Mouse (Mus musculus) midbrain, embryonic 15.5 days (tissue): Measurements from ENCODE around the gene Mettl21a. TPM values are rescaled to one million over a fixed set of nuclear protein-coding genes. Genes with fewer than 3 reads are reported as not detected.
"Not testable (repeated sequence)": the region's sequence is repeated elsewhere in the genome, so short reads cannot be mapped to it uniquely, and the experiment has no call there.

Source experiments
- ATAC-seq: fragments of 200-750 bp; cut with Nextera tagmentation; replicated peaks from 2 replicates; pipeline ENCODE4 v1.8.0; 2017; ENCODE audit warnings: moderate TSS enrichment
- H3K27ac ChIP-seq: fragments of 300-500 bp; sonication (generic); 2 replicates; pipeline ENCODE4 v1.5.1; 2015; ENCODE audit warnings: mild to moderate bottlenecking, inconsistent platforms
- H3K27me3 ChIP-seq: fragments of 300-500 bp; sonication (generic); replicated peaks from 2 replicates; pipeline ENCODE4 v1.6.1; 2015; ENCODE audit warnings: inconsistent platforms
- H3K36me3 ChIP-seq: fragments of 300-500 bp; sonication (generic); replicated peaks from 2 replicates; pipeline ENCODE4 v1.6.1; 2015; ENCODE audit warnings: inconsistent platforms
- H3K4me1 ChIP-seq: fragments of 300-500 bp; sonication (generic); 2 replicates; pipeline ENCODE4 v1.6.1; 2015; ENCODE audit warnings: inconsistent platforms
- H3K4me2 ChIP-seq: fragments of 300-500 bp; sonication (generic); 2 replicates; pipeline ENCODE4 v1.6.1; 2015; ENCODE audit warnings: inconsistent platforms, mild to moderate bottlenecking, moderate library complexity
- H3K4me3 ChIP-seq: fragments of 300-500 bp; sonication (generic); 2 replicates; pipeline ENCODE4 v1.5.1; 2015; ENCODE audit warnings: mild to moderate bottlenecking, inconsistent platforms
- H3K9ac ChIP-seq: fragments of 300-500 bp; sonication (generic); 2 replicates; pipeline ENCODE4 v1.6.1; 2015; ENCODE audit warnings: mild to moderate bottlenecking, inconsistent platforms
- H3K9me3 ChIP-seq: fragments of 300-500 bp; sonication (generic); 2 replicates; pipeline ENCODE4 v1.6.1; 2016; ENCODE audit warnings: inconsistent platforms
- WGBS: fragments of 180-500 bp; shearing (Covaris S2); methylation state at CpG from one replicate; pipeline ENCODE4 v1.1.7; 2015; ENCODE audit warnings: mixed read lengths; 5-methylcytosine and 5-hydroxymethylcytosine counted together
- polyA plus RNA-seq: library from polyadenylated mRNA; unstranded; fragments of >200 nt; fragmentation: Nextera tagmentation; extraction: Ambion mirVana; gene quantifications from 2 replicates; pipeline ENCODE4 v1.2.1, GENCODE M21; 2015

Gene Mettl21a
- polyA plus RNA-seq, 1 experiment from 2014 or later = 20.3 TPM

DNA sequence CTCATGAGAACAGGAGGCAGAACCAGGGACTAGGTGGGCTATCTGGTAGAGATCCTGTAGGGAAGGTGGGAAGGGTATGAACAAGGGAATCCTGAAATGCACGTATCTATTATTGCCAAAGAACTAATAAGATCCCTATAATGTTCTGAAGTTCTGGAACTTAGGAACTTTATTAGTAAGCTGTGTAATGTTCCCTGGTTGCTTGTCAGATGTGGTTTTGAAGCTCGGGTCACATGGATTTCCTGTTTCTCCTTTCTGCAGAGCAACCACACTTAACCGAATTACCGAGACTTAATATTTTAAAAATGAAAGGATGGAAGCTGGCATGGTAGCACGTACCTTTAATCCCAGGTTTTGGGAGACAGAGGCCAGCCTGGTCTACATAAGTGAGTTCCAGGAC lies 13.7 kb downstream of the Mettl21a start:
- no peak overlapping the region for H3K27ac ChIP-seq
- ATAC-seq = no peak

DNA sequence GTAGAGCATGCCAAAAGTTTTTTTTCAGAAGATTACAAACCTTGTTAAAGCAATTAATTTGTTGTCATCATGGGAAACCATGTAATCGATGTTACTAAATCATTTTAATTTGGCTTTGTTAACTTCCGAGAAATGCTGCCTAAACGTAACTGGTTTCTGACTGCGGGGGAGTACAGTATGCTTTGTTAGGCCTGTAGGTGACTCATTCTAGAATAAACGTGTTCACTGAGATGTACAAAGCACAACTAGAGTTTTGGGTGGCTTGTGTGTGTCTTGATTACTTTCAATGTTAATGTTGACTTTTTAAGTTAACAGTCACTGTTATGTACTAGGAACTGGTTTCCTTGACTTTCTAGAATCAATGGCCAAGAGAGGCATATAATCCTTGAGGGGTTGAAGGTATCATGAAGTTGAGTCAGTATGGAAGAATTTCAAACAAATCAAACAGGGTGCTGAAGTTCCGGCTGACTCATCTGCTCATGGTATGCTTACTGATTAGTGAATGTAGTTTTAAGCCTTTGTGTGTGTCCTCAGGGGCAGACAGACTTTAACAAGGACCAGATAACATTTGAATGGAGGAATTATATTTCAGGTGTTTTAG lies 15.7 kb downstream of the Mettl21a start:
- H3K4me1 ChIP-seq = no peaks in the 10 kb centered on the region
- H3K36me3 ChIP-seq = no peaks in the 10 kb centered on the region
- no peak overlapping the region for H3K4me2 ChIP-seq
- no peak overlapping the region for H3K9ac ChIP-seq
- H3K9me3 ChIP-seq = no peaks in the 10 kb centered on the region
- ATAC-seq = no peak
- H3K4me3 ChIP-seq = no peak overlapping the region
- WGBS = 91% methylated on average over 6 of the region's 6 CpGs
- H3K27me3 ChIP-seq = no peaks in the 10 kb centered on the region
- H3K27ac ChIP-seq = no peak overlapping the region

More for the DNA sequence above, 13.7 kb downstream of the Mettl21a start:
- Histone ChIP-seq H3K9me3 (no peaks in the 10 kb centered on the region), H3K4me3 (no peak overlapping the region), H3K9ac (no peak overlapping the region), H3K4me2 (no peak overlapping the region), H3K36me3 (peaks cover 14% of the 10 kb centered on the region), H3K4me1 (no peaks in the 10 kb centered on the region), H3K27me3 (no peaks in the 10 kb centered on the region)
- 90% methylated on average over 5 of the region's 5 CpGs for WGBS

DNA sequence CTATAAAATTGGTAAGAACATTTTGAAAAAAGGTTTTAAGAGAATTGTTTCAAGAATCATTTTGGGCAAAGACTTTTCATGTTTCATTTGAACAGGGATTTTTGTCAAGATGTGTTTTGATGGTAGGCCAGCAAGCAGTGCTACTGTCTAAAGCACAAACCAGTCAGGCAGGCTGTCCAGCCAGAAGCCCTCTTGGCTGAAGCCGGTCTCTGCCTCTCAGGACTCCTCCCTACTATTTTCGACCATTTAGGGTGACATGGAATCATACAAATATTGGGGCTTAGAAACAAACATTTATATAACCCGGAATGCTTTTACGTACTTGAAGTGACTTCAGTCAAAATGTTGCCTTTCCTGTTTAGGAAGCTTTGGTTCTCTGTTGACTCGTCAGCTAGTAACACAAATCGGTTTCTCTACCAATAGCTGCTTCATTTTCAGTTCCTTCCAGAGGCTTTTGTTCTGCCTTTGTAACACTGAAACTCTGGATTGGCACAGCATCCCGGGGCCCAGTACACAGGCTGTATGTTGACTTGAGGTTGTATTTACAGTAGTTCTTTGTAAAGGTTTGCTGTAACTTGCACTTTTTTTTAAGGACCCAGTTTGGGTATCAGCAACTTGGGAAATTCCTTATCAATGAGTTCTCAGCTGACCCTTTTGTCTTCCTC lies 16.5 kb downstream of the Mettl21a start:
- H3K9me3 ChIP-seq = no peaks in the 10 kb centered on the region
- no peak for ATAC-seq
- no peaks in the 10 kb centered on the region for H3K36me3 ChIP-seq
- no peak overlapping the region for H3K9ac ChIP-seq
- no peaks in the 10 kb centered on the region for H3K4me1 ChIP-seq
- no peak overlapping the region for H3K4me2 ChIP-seq
- WGBS = 92% methylated on average over 7 of the region's 7 CpGs
- no peak overlapping the region for H3K4me3 ChIP-seq
- no peaks in the 10 kb centered on the region for H3K27me3 ChIP-seq
- no peak overlapping the region for H3K27ac ChIP-seq

DNA sequence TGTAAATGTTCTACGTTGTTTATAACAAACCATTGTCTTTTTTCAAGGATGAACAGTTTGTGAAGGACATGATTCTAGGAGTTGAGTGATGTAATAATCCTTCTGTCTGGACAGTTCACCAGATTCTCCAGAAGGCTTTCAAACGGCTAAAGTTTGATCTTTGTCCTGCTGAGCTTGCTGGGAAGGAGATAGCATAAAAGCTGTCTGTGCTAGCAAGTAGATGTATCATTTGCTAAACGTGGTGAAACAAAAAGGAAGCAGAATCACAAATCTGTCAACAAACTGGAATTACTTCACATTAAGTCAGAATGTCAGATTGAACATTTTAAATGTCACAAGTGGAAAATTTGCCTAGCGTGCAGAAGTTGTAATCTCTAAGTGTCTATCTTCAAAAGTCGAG lies 18.1 kb downstream of the Mettl21a start:
- Histone ChIP-seq H3K9ac (no peak overlapping the region), H3K36me3 (no peaks in the 10 kb centered on the region), H3K27ac (no peak overlapping the region), H3K9me3 (no peaks in the 10 kb centered on the region), H3K4me1 (no peaks in the 10 kb centered on the region), H3K27me3 (no peaks in the 10 kb centered on the region), H3K4me2 (no peak overlapping the region), H3K4me3 (no peak overlapping the region)
- no peak for ATAC-seq
- WGBS = 62% methylated on average over 5 of the region's 5 CpGs

DNA sequence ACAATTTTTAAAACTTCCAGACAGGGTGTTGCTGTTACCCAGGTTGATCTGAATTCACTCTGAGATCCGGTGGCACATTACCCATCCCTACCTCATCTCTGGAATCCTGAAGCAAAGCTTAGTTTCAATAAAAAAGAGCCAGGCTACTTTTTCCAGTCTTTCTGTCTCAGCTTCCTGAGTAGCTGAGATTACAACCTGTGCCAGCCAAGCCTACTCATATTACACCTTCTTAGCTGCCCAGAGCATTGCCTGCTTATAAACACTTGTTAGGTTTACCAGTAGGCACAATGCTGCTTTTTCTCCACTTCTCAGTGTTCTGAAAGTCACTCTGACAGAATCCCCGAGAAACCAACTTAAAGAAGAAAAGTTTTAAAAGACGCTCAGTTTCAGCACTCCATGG lies 38.2 kb downstream of the Mettl21a start:
- Histone ChIP-seq H3K27me3 (no peaks in the 10 kb centered on the region), H3K4me2 (no peak overlapping the region), H3K9ac (no peak overlapping the region), H3K4me3 (no peak overlapping the region), H3K36me3 (peaks cover 21% of the 10 kb centered on the region; the same call in 1 of the 2 replicates), H3K27ac (no peak overlapping the region), H3K4me1 (no peaks in the 10 kb centered on the region), H3K9me3 (no peaks in the 10 kb centered on the region)
- 95% methylated on average over 3 of the region's 3 CpGs for WGBS
- no peak for ATAC-seq

DNA sequence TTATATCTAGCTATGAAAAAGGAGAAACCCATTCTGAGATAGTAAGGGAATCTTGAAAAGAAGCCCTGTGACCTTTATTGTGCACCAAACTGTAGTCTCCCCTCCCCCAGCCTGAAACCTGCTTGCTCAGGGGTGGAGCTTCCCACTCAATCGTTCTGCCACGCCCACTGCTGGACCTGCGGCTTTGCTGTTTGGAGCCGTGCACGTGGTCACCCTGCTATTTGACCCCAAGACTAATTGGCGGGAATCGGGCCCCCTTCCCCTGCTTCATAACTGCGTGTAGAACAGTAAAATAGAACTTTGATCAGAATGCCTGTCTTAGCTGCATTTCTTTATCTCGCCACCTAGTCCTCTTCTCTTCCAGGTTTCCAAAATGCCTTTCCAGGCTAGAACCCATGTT lies 39.1 kb downstream of the Mettl21a start:
- not testable (repeated sequence) for H3K9me3 ChIP-seq, H3K4me3 ChIP-seq, H3K27me3 ChIP-seq, H3K9ac ChIP-seq, H3K4me2 ChIP-seq, ATAC-seq, H3K27ac ChIP-seq, H3K4me1 ChIP-seq
- WGBS = 57% methylated on average over 9 of the region's 9 CpGs
- peaks cover 21% of the 10 kb centered on the region; the same call in 1 of the 2 replicates for H3K36me3 ChIP-seq

DNA sequence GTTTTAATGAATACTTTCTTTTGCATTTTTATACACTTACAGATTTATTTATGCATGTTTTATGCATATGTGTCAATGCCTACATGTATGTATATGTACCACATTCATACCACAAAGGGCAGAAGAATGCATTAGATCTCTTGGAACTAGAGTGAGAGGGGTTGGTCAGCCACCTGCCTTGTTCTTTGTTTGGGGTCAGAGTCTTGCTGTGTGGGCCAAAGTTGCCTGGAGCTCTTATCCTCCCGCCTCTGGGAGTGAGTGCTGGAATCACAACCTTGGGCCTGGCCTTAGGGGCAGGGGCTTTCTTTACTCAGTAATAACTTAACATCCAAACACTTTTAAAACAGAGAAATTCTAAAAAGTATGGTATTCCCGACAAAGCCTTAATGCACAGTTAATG lies 40.3 kb downstream of the Mettl21a start:
- H3K9ac ChIP-seq = no peak overlapping the region
- no peak overlapping the region for H3K4me3 ChIP-seq
- no peak overlapping the region for H3K27ac ChIP-seq
- H3K4me1 ChIP-seq = no peaks in the 10 kb centered on the region
- no peak overlapping the region for H3K4me2 ChIP-seq
- no peaks in the 10 kb centered on the region for H3K27me3 ChIP-seq
- no peaks in the 10 kb centered on the region for H3K9me3 ChIP-seq
- ATAC-seq = no peak
- H3K36me3 ChIP-seq = peaks cover 19% of the 10 kb centered on the region; the same call in 1 of the 2 replicates
- WGBS = 61% methylated on average over 2 of the region's 2 CpGs

DNA sequence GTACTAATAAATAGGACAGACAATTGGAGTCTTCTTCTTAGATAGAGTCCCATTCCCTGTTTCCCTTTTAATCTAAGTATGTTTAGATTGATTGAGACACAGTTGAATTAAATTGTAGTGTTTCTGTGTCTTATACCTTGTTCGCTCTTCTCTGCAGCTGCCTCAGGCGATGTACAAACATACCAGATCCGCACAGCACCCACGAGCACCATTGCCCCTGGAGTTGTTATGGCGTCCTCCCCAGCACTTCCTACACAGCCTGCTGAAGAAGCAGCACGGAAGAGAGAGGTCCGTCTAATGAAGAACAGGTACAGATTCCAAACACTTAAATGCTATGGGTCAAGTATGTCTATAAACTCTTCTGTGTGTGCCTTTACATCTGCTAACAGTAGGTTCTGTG lies 41.0 kb downstream of the Mettl21a start:
- no peak overlapping the region for H3K27ac ChIP-seq
- no peak overlapping the region for H3K4me3 ChIP-seq
- H3K4me2 ChIP-seq = no peak overlapping the region
- WGBS = 88% methylated on average over 7 of the region's 7 CpGs
- H3K9me3 ChIP-seq = no peaks in the 10 kb centered on the region
- no peaks in the 10 kb centered on the region for H3K27me3 ChIP-seq
- no peak for ATAC-seq
- H3K9ac ChIP-seq = no peak overlapping the region
- H3K36me3 ChIP-seq = peaks cover 19% of the 10 kb centered on the region; the same call in 1 of the 2 replicates
- H3K4me1 ChIP-seq = no peaks in the 10 kb centered on the region

DNA sequence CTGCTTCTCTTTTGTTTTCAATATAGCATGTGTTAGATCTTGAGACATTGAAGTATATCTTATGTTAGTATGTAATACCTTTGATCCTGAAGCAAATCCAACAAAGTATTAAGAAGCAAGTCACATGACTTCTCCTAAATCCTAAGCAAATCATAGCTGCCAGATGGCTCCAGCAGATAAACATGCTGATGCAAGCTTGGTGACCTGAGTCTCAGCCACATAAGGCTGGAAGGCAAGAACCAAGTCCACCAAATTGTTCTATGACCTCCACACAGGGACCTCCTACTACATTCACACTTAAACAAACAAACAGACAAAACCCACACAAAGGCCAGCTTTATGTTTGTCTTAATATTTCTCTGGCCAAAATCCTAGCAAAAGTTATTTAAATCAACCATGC lies 48.8 kb downstream of the Mettl21a start:
- H3K27ac ChIP-seq = no peak overlapping the region
- H3K27me3 ChIP-seq = no peaks in the 10 kb centered on the region
- no peak for ATAC-seq
- H3K9ac ChIP-seq = no peak overlapping the region
- no peak overlapping the region for H3K4me2 ChIP-seq
- peaks cover 9% of the 10 kb centered on the region; the same call in 1 of the 2 replicates for H3K36me3 ChIP-seq
- no peaks in the 10 kb centered on the region for H3K9me3 ChIP-seq
- no peak overlapping the region for H3K4me3 ChIP-seq
- no peaks in the 10 kb centered on the region for H3K4me1 ChIP-seq

DNA sequence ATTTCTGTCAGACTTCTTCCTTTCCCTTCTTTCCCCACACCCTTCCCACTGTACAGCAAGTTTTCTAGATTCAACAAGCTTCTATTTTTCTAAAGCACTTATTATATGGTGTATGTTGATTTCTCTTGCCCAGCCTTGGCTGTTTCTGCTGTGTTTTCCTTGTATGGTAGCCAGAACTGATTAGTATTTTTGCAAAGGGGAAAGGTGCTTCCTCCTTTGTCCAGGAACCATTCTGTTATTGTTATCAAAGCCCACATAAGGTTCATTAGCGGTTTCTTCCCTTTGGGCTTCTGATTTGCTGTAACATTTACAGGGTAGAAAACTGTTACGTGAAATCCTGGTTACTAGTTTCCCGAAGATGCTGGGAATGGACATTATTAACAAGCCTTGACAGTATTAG lies 56.9 kb downstream of the Mettl21a start:
- Histone ChIP-seq H3K4me1 (no peaks in the 10 kb centered on the region), H3K36me3 (peaks cover 7% of the 10 kb centered on the region; the same call in 1 of the 2 replicates), H3K4me3 (no peak overlapping the region), H3K4me2 (no peak overlapping the region), H3K9ac (no peak overlapping the region), H3K9me3 (no peaks in the 10 kb centered on the region), H3K27me3 (no peaks in the 10 kb centered on the region), H3K27ac (no peak overlapping the region)
- WGBS = 94% methylated on average over 3 of the region's 3 CpGs
- no peak for ATAC-seq

Other genes with a start within 250 kb of the Mettl21a start
- gene Creb1, start 84.6 kb downstream of the Mettl21a start, polyA plus RNA-seq = 37.4 and 39.1 TPM in 2 replicates
- gene Ccnyl1, start 73.2 kb upstream of the Mettl21a start, polyA plus RNA-seq = 5.6 and 5.8 TPM in 2 replicates
- gene Fzd5, start 120.5 kb upstream of the Mettl21a start, polyA plus RNA-seq = 0.45 and 0.50 TPM in 2 replicates